Mouse (Mus musculus) adipose tissue, adult 10 weeks (tissue): ENCODE data around the gene Ebf1. TPM values are rescaled to one million over a fixed set of nuclear protein-coding genes. Genes with fewer than 3 reads are reported as not detected.

Experiments
- polyA plus RNA-seq: library from polyadenylated mRNA; stranded (reverse); fragments of 350-450 nt; fragmentation: Illumina TruSeq; extraction: RNeasy Lipid Tissue Mini Kit (QIAGEN cat#74804); gene quantifications from one replicate; pipeline ENCODE4 v1.2.3, GENCODE M21; 2014; ENCODE audit warnings: low read depth, low replicate concordance

Gene Ebf1
- polyA plus RNA-seq: 25.6 TPM

DNA sequence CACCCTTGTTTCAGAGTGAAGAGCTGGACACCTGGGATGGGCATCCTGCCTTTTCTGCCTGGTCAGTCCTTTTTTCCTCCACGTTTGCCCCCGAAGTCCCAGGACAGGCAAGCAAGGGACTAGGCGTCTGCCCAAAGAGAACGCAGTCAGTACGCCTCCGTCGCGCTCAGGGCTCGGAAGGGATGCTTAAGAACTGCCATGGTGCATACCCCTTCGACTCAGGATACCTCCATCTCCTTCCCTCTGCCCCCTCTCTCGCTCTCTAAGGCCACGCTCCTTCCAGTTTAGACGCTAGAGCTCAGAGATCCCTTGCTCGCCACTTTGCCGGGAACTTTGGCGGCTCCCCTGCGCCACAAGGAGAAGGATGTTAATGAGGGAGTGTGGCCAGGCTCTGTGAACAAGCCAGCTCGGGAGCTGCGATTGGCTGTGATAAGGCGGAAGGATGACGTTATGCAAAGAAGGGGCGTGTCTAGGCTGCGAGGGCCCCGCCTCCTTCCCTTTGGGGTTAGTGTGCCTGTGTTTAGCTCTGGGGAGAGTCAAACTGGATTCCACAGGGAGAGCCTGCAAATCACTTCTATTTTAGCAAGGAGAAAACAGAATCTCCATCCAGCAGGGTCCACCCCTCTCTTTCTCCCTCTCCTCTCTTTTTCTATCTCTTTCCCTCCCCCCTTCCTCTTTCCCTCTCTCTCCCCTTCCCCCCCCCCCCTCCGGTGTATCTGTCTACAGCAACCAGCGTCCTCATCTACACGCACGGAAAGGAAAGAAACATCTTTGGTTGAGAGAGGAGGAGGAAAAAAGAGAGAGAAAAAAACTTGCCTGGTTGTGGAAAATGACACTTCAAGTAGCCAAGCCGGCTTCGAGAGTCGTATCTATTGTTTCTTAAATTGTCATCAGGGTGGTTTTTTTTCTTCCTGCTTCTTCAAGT lies at the start of gene Ebf1:
Gene Ebf1, plus strand, starts transcription at position 530 of the 925 bp plus-strand sequence.

Other genes starting within 250 kb of the Ebf1 start
- gene Il12b, start 217.3 kb upstream of the Ebf1 start, polyA plus RNA-seq: not detected
- 33.4 TPM for gene Ublcp1, start 146.8 kb upstream of the Ebf1 start, polyA plus RNA-seq
- 45.9 TPM for gene Rnf145, start 98.4 kb upstream of the Ebf1 start, polyA plus RNA-seq